Mouse (Mus musculus) forebrain, embryonic 14.5 days (tissue): Measurements from ENCODE around the gene Olfr159. TPM values are rescaled to one million over a fixed set of nuclear protein-coding genes. Genes with fewer than 3 reads are reported as not detected.

ENCODE experiments used
- ATAC-seq: fragments of 200-750 bp; cut with Nextera tagmentation; 2 replicates; pipeline ENCODE4 v1.8.0; 2017; ENCODE audit warnings: mild to moderate bottlenecking, moderate library complexity
- DNase-seq: peaks from one replicate; pipeline ENCODE4 v3.0.0-alpha.2; 2015; ENCODE audit warnings: low spot score
- H3K27ac ChIP-seq: fragments of 300-500 bp; sonication (generic); 2 replicates; pipeline ENCODE4 v1.5.1; 2014; ENCODE audit warnings: low read depth, mild to moderate bottlenecking, control low read depth, low read length, moderate library complexity
- H3K27me3 ChIP-seq: fragments of 300-500 bp; sonication (generic); replicated peaks from 2 replicates; pipeline ENCODE4 v1.6.1; 2014; ENCODE audit warnings: low read length, control low read depth, mixed read lengths; ENCODE audit not compliant: control insufficient read depth, insufficient read depth
- H3K36me3 ChIP-seq: fragments of 300-500 bp; sonication (generic); 2 replicates; pipeline ENCODE4 v1.6.1; 2014; ENCODE audit warnings: low read length, control low read depth; ENCODE audit not compliant: control insufficient read depth, insufficient read depth
- H3K4me1 ChIP-seq: fragments of 300-500 bp; sonication (generic); 2 replicates; pipeline ENCODE4 v1.6.1; 2014; ENCODE audit warnings: antibody characterized with exemption, low read length, control low read depth; ENCODE audit not compliant: control insufficient read depth, insufficient read depth
- H3K4me2 ChIP-seq: fragments of 300-500 bp; sonication (generic); 2 replicates; pipeline ENCODE4 v1.6.1; 2014; ENCODE audit warnings: mild to moderate bottlenecking, control low read depth, low read length
- H3K4me3 ChIP-seq: fragments of 300-500 bp; sonication (generic); 2 replicates; pipeline ENCODE4 v1.5.1; 2014; ENCODE audit warnings: low read depth, low read length, control low read depth
- H3K9ac ChIP-seq: fragments of 300-500 bp; sonication (generic); 2 replicates; pipeline ENCODE4 v1.6.1; 2014; ENCODE audit warnings: mild to moderate bottlenecking, low read length, control low read depth, moderate library complexity
- H3K9me3 ChIP-seq: fragments of 300-500 bp; sonication (generic); replicated peaks from 2 replicates; pipeline ENCODE4 v1.6.1; 2016; ENCODE audit warnings: low read length, control low read depth, mixed read lengths; ENCODE audit not compliant: control insufficient read depth
- WGBS: fragments of 180-500 bp; shearing (Covaris S2); extraction: QIAGEN DNeasy Blood & Tissue Kit; methylation state at CpG from one replicate; pipeline ENCODE4 v1.1.7; 2014; 5-methylcytosine and 5-hydroxymethylcytosine counted together
- polyA plus RNA-seq: library from polyadenylated mRNA; unstranded; fragments of >200 nt; fragmentation: Nextera tagmentation; extraction: Ambion mirVana; gene quantifications from 2 replicates; pipeline ENCODE4 v1.2.1, GENCODE M21; 2014

The Olfr159 gene
- polyA plus RNA-seq, 1 experiment from 2014 or later: not detected

DNA sequence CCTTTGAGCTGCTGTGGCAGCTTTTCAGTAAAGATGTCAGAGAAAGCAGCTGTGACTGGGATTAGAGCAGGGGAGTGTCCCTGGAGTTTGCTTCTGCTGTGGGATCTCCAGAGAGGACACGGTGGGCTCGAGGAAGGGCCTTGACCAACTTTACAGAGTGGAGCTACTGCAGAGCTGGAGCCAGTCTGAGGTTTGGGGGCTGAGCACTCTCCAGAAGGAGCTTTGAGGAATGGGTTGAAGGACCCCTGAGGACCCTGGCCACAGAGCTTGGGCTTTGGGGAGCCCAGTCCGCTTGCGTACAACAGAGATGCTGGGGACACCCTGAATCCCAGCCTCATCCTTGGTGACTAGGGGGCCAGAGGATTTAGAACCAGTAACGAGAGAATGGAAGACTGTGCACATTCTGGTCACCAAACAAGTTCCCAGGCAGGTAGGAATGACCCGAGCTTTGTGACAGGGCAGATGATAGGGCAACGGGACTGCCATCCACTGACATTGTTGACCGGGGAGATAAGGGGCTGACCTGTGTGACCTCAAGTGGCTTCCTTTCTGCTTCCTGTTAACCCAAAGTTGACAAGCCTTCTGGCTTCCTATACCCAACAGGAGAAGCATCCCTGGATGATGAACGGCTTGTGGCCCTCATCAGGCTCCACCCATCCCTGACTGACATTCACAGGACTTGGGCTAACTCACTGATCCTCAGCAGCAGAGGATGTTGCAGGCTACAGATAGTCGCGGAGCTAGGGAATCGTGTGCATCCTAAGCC, 44.4 kb downstream of the Olfr159 start:
- H3K27me3 ChIP-seq: no peaks in the 10 kb centered on the region
- no peaks in the 10 kb centered on the region for H3K4me1 ChIP-seq
- no peak overlapping the region for H3K4me3 ChIP-seq
- no peak overlapping the region for H3K4me2 ChIP-seq
- ATAC-seq (no peak), DNase-seq (no peak)
- no peaks in the 10 kb centered on the region for H3K36me3 ChIP-seq
- WGBS: 86% methylated on average over 12 of the region's 12 CpGs
- no peak overlapping the region for H3K9ac ChIP-seq
- H3K27ac ChIP-seq: no peak overlapping the region
- no peaks in the 10 kb centered on the region for H3K9me3 ChIP-seq

DNA sequence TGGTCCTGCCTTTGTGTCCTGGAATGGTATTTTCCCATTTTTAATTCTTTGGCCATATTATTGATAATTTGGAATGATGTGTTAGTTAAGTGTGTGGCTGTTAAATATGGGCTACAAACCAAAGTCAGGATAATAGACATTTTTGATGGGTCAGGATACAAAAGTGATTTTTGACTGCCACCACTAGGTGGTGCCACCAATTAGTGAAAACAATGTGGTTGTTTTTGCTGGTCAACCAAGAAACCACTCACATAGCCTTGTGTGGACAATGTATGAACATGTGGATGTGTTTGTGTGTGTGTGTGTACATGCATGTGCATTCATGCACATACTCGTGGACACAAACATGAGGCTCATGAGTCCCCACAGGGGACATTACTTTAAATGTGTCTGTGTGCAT, 46.0 kb downstream of the Olfr159 start:
- no peaks in the 10 kb centered on the region for H3K36me3 ChIP-seq
- no peaks in the 10 kb centered on the region for H3K9me3 ChIP-seq
- no peak overlapping the region for H3K9ac ChIP-seq
- no peak overlapping the region for H3K27ac ChIP-seq
- H3K4me2 ChIP-seq: no peak overlapping the region
- H3K4me1 ChIP-seq: peaks cover 3% of the 10 kb centered on the region; the same call in 1 of the 2 replicates
- no peaks in the 10 kb centered on the region for H3K27me3 ChIP-seq
- no peak for ATAC-seq
- H3K4me3 ChIP-seq: no peak overlapping the region
- 37% methylated on average over 1 of the region's 1 CpGs for WGBS
- peak; percentile 51 for DNase-seq

DNA sequence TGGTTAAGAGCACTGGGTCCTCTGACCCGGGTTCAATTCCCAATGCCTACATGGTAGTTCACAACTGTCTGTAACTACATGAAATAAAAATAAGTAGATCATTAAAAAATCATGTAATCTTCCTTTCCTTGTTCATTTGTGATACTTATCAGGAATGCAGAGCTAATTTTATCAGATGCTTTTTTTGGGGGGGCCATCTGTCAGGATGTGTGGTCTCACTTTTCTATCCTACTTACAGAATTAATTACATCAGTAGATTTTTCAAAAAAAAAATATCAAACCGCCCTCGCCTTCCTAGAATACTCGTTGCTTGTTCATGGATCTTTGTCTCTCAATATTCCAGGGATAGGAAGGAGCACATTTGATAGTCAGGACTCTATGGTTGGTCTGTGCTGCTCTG, 48.6 kb downstream of the Olfr159 start:
- H3K9me3 ChIP-seq: no peaks in the 10 kb centered on the region
- peaks cover 3% of the 10 kb centered on the region; the same call in 1 of the 2 replicates for H3K4me1 ChIP-seq
- ATAC-seq (no peak), DNase-seq (peak; percentile 20)
- no peaks in the 10 kb centered on the region for H3K36me3 ChIP-seq
- H3K4me2 ChIP-seq: no peak overlapping the region
- H3K4me3 ChIP-seq: no peak overlapping the region
- WGBS: 86% methylated on average over 4 of the region's 4 CpGs
- no peaks in the 10 kb centered on the region for H3K27me3 ChIP-seq
- 0 out of 2 replicates have a peak overlapping the region, but pooled peaks have one; percentile 33 for H3K27ac ChIP-seq
- no peak overlapping the region for H3K9ac ChIP-seq

DNA sequence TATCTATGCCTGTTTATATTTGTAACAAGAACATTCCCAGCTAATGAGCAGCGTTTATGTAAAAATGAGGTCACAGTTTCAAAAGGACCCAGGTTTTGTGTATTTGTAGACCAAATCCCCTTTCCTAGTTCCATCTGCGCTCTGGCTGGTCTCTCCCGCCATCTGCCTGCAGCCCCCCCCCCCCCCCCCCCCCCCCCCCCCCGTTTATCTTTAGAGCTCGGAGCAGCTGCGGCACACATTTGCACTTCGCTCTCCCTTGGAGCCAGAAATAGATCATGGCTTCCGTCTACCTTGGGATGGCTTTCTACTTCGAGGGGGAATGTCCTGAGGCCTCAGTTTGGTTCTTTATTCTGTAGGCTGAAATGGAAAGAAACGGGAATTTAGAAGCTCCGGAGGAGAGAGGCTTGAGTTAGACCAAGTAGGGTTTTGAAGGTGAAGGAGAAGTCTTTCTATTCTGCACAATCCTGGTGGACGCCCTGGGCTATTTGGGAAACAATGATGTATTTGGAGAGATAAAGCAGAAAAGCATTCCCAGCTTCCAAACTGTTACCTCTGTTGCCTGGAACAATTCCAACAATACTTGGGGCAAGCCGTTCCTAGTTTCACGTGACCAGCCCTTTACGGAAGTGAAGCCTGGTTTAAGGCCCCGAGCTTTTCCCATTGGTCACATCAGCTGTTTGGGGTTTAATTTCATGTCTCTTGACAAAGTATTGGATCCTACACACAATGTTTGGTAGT, 50.1 kb downstream of the Olfr159 start:
- WGBS: 61% methylated on average over 13 of the region's 16 CpGs
- Histone ChIP-seq H3K27me3 (no peaks in the 10 kb centered on the region), H3K4me3 (no peak overlapping the region), H3K4me1 (peaks cover 3% of the 10 kb centered on the region; the same call in 1 of the 2 replicates), H3K9ac (no peak overlapping the region), H3K4me2 (no peak overlapping the region), H3K36me3 (no peaks in the 10 kb centered on the region), H3K9me3 (no peaks in the 10 kb centered on the region), H3K27ac (peak overlapping the region; percentile 65)
- ATAC-seq (peak; percentile 46), DNase-seq (peak; percentile 71)

Other genes starting within 250 kb of the Olfr159 start
- gene Tpm2, start 247.2 kb downstream of the Olfr159 start, polyA plus RNA-seq: 10.7 and 13.4 TPM in 2 replicates
- 88.3 and 88.4 TPM in 2 replicates for gene Creb3, start 208.7 kb downstream of the Olfr159 start, polyA plus RNA-seq
- 50.1 and 50.4 TPM in 2 replicates for gene Tln1, start 208.3 kb downstream of the Olfr159 start, polyA plus RNA-seq
- 10.4 and 22.2 TPM in 2 replicates for gene Rgp1, start 192.3 kb downstream of the Olfr159 start, polyA plus RNA-seq
- gene Gba2, start 192.1 kb downstream of the Olfr159 start, polyA plus RNA-seq: 39.2 and 42.3 TPM in 2 replicates
- 0.37 TPM in 1 of 2 replicates, not detected in the other for gene Msmp, start 186.5 kb downstream of the Olfr159 start, polyA plus RNA-seq
- 10.7 and 11.2 TPM in 2 replicates for gene Npr2, start 139.1 kb downstream of the Olfr159 start, polyA plus RNA-seq
- gene Spag8, start 117.4 kb downstream of the Olfr159 start, polyA plus RNA-seq: 4.2 and 5.7 TPM in 2 replicates
- gene Hint2, start 114.5 kb downstream of the Olfr159 start, polyA plus RNA-seq: 67.0 and 82.7 TPM in 2 replicates
- 5.6 and 7.3 TPM in 2 replicates for gene Tmem8b, start 102.0 kb downstream of the Olfr159 start, polyA plus RNA-seq
- gene Fam221b, start 101.9 kb downstream of the Olfr159 start, polyA plus RNA-seq: 2.1 and 2.2 TPM in 2 replicates
- gene Olfr70, start 70.2 kb downstream of the Olfr159 start, polyA plus RNA-seq: not detected in 2 replicates
- gene Olfr71, start 60.8 kb downstream of the Olfr159 start, polyA plus RNA-seq: not detected in 2 replicates
- gene Hrct1, start 43.8 kb downstream of the Olfr159 start, polyA plus RNA-seq: 0.36 and 0.45 TPM in 2 replicates
- gene Spaar, start 41.0 kb downstream of the Olfr159 start, polyA plus RNA-seq: 0.06 TPM in 1 of 2 replicates, not detected in the other
- not detected in 2 replicates for gene Olfr156, start 52.9 kb upstream of the Olfr159 start, polyA plus RNA-seq
- not detected in 2 replicates for gene Olfr157, start 69.2 kb upstream of the Olfr159 start, polyA plus RNA-seq
- gene Olfr155, start 80.6 kb upstream of the Olfr159 start, polyA plus RNA-seq: not detected in 2 replicates
- 4.7 and 5.8 TPM in 2 replicates for gene Reck, start 104.5 kb upstream of the Olfr159 start, polyA plus RNA-seq
- gene Glipr2, start 186.4 kb upstream of the Olfr159 start, polyA plus RNA-seq: 37.0 and 41.8 TPM in 2 replicates
- not detected in 2 replicates for gene Ccin, start 212.5 kb upstream of the Olfr159 start, polyA plus RNA-seq
- 303 and 306 TPM in 2 replicates for gene Clta, start 233.4 kb upstream of the Olfr159 start, polyA plus RNA-seq